Mouse (Mus musculus): ENCODE data around the gene Lhfpl1. TPM values are rescaled to one million over a fixed set of nuclear protein-coding genes. Genes with fewer than 3 reads are reported as not detected.
"Not testable (repeated sequence)": the region's sequence is repeated elsewhere in the genome, so short reads cannot be mapped to it uniquely, and the experiment has no call there.

The Lhfpl1 gene
- polyA plus RNA-seq (2012; rRNA removed) = 0.51 TPM in 1 of 2 replicates, not detected in the other

DNA sequence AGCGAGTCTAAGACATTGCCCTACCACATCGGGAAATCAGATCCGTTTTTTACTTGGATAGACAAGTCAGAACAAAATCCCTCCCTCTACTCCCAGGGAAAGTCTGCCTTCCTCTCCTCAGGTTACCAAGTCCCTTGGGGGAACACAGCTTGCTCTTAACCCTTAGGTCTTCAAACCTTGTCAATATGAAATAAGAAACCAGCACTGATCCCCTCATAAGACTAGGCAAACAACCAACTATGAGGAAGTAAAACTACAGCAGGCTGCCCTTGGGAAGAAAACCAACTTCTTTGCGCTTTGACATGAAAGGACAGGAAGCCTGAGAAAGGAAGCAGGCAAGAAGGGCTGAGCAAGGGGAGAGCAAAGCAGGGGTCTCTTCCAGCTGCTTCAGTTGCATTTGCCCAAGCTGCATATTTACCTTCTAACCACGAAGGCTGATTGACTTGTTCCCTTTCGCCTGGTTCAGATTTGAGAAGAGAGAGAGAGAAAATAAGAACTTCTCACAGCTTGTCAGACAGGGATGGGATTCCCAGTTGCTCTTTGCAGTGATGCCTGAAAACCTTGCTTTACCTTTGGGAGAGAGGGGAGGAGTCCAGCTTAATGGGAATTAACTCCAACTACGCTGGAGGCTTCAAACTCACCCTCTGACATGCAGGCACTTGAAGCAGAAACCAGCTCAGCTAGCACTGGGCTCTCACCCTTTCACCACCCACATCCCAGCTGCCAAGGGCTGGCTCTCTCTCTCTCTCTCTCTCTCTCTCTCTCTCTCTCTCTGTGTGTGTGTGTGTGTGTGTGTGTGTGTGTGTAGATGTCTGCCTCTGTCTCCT, at the start of gene Lhfpl1:
Gene Lhfpl1 (minus strand): TSS at position 713 of the 827 bp plus-strand sequence.
- WGBS = 32% methylated on average over 7 of the region's 7 CpGs
- no peak for DNase-seq (ENCODE audit: low read depth, low spot score)

- WGBS = 39% methylated on average over 5 of the region's 5 CpGs
- no peak for DNase-seq (ENCODE audit: low read depth, low spot score)
These were observed 22.9 kb upstream of the Lhfpl1 start for GRCm38 (mm10) chrX:145371839-145372238.

GRCm38 (mm10) chrX:145362527-145362926, 13.6 kb upstream of the Lhfpl1 start:
- no peak for DNase-seq (ENCODE audit: low read depth, low spot score)
- WGBS = 80% methylated on average over 4 of the region's 4 CpGs

- WGBS = 76% methylated on average over 2 of the region's 2 CpGs
- no peak for DNase-seq (ENCODE audit: low read depth, low spot score)
These were observed 6.5 kb downstream of the Lhfpl1 start for GRCm38 (mm10) chrX:145342402-145342801.

DNA sequence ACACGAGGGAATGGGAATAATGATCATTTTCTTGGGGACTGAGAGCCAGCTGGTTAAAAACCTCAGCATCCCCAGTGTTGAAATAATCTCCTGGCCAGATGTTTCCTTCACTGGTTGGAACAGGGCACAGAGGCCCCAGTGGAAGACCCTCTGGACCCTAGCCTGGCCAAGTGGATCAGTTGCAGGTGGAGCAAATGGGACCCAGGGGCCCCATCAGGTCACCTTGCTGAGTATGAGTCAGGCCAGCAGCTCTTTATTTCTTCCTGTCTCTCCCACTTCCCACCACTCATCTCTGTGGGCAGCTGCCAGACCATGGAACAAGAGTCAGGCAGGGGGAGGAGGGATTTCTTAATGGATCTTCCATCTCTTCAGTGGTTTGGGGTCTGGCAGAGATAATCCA, 12.7 kb downstream of the Lhfpl1 start:
- DNase-seq (ENCODE audit: low read depth, low spot score) = no peak
- WGBS = 54% methylated on average over 1 of the region's 1 CpGs

- DNase-seq (ENCODE audit: low read depth, low spot score) = no peak
- WGBS = 74% methylated on average over 1 of the region's 1 CpGs
These were observed 40.3 kb downstream of the Lhfpl1 start for GRCm38 (mm10) chrX:145308555-145308954.

DNA sequence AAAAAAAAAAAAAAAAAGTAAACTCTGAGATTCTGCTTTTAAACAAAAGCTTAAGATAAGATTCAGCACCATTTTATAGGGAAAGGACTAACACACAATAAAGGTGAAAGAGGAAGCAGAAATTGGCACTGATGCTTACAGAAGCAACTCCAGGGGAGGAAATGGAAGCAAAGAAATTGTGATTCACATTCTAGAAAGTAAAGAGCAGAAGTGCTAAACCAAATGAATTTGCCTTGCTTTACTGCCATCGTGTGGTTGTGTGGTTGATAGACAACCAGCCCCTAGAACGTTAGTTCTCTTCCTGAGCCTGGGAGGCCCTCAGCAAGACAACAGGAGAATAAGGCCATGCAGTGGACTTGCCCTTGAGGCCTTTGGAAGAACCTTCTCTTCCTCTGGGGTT, 41.7 kb downstream of the Lhfpl1 start:
- no peak for DNase-seq (ENCODE audit: low read depth, low spot score)
- 2% methylated on average over 2 of the region's 2 CpGs for WGBS

DNA sequence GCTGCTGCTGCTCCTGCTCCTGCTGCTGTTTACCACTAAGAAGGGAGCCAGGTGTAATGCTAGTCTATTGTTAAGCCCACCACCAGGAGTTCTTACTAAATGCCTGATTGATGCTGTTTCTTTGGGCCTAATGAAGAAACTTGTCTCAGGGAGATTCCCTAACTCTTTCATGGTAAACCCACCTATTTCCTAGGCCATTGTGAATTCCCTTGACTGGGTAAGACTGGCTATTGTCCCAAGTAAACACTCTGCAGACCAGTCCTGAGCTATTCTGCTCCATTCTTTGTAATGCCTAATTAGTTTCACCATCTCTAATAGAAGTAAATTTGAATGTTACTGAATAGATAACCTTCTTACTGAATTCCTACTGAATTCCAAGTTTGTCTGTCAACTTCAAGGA, 48.7 kb downstream of the Lhfpl1 start:
- DNase-seq (ENCODE audit: low read depth, low spot score) = not testable (repeated sequence)

GRCm38 (mm10) chrX:145272209-145272608, 76.7 kb downstream of the Lhfpl1 start:
- WGBS = 73% methylated on average over 3 of the region's 3 CpGs
- no peak for DNase-seq (ENCODE audit: low read depth, low spot score)

- WGBS = 50% methylated on average over 4 of the region's 4 CpGs
These were observed 77.1 kb downstream of the Lhfpl1 start for GRCm38 (mm10) chrX:145271768-145272167.

GRCm38 (mm10) chrX:145261803-145262202, 87.1 kb downstream of the Lhfpl1 start:
- 40% methylated on average over 5 of the region's 5 CpGs for WGBS
- DNase-seq (ENCODE audit: low read depth, low spot score) = no peak

More at GRCm38 (mm10) chrX:145271768-145272167, 77.1 kb downstream of the Lhfpl1 start:
- no peak for DNase-seq (ENCODE audit: low read depth, low spot score)

Other genes with a start within 250 kb of the Lhfpl1 start
- gene Amot, start 156.1 kb upstream of the Lhfpl1 start, polyA plus RNA-seq (2012; rRNA removed) = 5.5 and 13.0 TPM in 2 replicates

All from large intestine, adult 2 months (tissue).